Mouse (Mus musculus): ENCODE measurements around the gene Rad51b. TPM values are rescaled to one million over a fixed set of nuclear protein-coding genes. Genes with fewer than 3 reads are reported as not detected.

The Rad51b gene
- polyA plus RNA-seq, 1 experiment from 2014 or later, result 10.0 TPM

DNA sequence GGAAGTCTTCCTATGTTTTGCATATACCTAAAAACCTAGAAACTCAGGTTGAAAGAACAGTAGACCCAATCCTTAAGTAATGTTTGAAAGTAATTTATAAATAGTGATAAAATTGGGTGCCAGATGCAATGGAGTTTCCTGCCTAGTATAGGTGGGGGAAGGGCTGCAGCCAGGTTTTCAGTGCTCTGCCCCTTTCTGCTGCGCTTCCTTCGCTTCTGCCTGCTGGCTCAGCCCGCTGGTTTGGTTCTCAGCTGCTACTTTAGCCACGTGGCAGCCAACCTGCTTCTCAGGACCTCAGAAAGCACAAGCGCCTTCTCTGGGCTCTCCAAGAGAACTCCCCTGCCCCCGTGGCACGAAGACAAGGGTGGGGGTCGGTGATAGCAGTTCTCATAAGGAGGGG, 406.5 kb downstream of the Rad51b start:
- no peak overlapping the region for H3K4me3 ChIP-seq (ENCODE audit: low read depth, low read length)
- no peaks in the 10 kb centered on the region for H3K27me3 ChIP-seq (replicated peaks; ENCODE audit: control insufficient read depth, insufficient read depth, low read length)
- ATAC-seq (replicated peaks; ENCODE audit: low FRiP score, low TSS enrichment, low read depth), result no peak
- WGBS, result 54% methylated on average over 8 of the region's 8 CpGs
- no peak for DNase-seq (ENCODE audit: low spot score)
- no peak overlapping the region for H3K27ac ChIP-seq (ENCODE audit: low read depth)
- H3K9me3 ChIP-seq (ENCODE audit: control insufficient read depth, low read length), result no peaks in the 10 kb centered on the region
- H3K36me3 ChIP-seq (ENCODE audit: control insufficient read depth, insufficient read depth, low read length), result no peaks in the 10 kb centered on the region
- no peak overlapping the region for H3K4me2 ChIP-seq (ENCODE audit: low read length)
- no peak overlapping the region for H3K9ac ChIP-seq (ENCODE audit: low read length)
- peaks cover 37% of the 10 kb centered on the region for H3K4me1 ChIP-seq (replicated peaks; ENCODE audit: control insufficient read depth, insufficient read depth, low read length)

DNA sequence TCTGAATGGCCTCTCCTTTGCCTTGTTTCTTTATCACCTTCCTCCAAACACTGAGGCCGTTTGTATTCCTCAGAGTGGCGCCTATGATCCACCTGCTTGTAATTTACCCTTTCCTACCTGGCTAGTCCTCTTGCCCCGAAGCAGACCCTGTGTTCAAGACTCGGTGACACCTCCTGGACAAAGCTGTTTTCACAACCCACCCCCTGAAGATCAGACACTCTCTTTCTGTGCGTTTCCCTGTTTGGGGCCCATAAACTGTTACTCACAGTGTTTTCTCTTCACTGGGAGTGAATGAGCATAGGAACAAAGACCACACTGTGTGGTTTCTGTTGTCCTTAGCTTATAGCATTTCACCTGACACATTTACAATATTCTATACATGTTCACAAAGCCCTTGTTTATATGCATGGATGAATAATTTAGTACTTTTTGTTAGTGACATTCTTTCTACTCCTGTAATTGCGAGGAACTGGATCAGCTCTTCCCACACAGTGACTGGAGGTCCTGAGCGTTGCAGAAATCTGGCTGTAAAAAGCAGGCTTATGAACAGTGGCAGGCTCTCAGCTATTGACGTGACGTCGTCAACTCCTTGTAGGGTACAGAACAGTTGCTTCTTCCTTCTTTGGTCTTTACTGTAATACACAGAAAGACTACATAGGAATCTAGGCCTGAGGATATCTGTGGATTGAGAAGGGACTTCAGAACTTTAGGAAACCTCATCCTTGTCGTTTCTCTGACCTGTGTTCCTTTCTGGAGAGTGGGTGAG, 408.6 kb downstream of the Rad51b start:
- no peak overlapping the region for H3K9ac ChIP-seq (ENCODE audit: low read length)
- ATAC-seq (replicated peaks; ENCODE audit: low FRiP score, low TSS enrichment, low read depth) (no peak), DNase-seq (ENCODE audit: low spot score) (no peak)
- H3K9me3 ChIP-seq (ENCODE audit: control insufficient read depth, low read length), result no peaks in the 10 kb centered on the region
- H3K4me3 ChIP-seq (ENCODE audit: low read depth, low read length), result no peak overlapping the region
- H3K4me1 ChIP-seq (replicated peaks; ENCODE audit: control insufficient read depth, insufficient read depth, low read length), result peaks cover 50% of the 10 kb centered on the region
- no peaks in the 10 kb centered on the region for H3K27me3 ChIP-seq (replicated peaks; ENCODE audit: control insufficient read depth, insufficient read depth, low read length)
- H3K4me2 ChIP-seq (ENCODE audit: low read length), result no peak overlapping the region
- H3K27ac ChIP-seq (ENCODE audit: low read depth), result peak overlapping the region; percentile 75
- no peaks in the 10 kb centered on the region for H3K36me3 ChIP-seq (ENCODE audit: control insufficient read depth, insufficient read depth, low read length)
- WGBS, result 46% methylated on average over 11 of the region's 11 CpGs

DNA sequence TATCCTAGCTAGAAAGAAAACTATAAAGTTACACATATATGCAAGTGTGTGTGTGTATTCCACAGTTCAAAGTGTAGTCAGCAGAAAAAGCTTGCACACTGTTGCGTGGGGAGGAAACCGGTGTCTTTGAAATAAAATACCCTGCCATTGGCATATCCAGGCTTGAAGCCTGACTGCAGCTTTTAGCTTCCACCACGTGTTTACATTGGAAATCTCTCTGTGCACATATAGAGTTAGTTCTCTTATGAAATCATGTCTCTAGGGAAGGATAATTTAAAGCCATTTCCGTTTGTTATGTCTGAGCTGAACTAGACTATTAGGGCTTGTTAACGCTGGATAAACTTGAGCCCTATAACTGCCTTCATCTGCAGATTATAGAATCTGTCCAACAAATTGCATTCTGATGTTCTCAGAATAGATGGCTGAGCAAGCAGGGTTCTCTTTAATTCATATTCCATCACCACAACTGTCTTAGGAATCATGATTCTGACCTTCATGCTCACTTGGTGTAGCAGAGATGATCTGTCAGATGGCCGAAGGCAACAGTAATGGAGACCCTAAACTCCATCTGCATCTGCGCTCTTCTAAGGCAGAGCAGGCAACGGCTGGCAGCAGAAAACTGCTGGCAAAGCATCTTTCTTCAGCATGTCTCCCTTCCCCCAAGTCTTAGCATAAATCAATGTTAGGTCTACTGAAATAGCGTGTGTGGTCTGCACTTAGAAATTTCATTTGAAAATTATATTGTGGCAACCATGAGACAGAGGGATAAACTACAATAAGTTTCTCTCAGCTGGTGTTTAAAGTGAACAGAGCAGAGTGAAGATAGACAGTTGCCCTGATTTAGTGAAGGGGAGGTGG, 410.7 kb downstream of the Rad51b start:
- DNase-seq (ENCODE audit: low spot score) (no peak), ATAC-seq (replicated peaks; ENCODE audit: low FRiP score, low TSS enrichment, low read depth) (no peak)
- Histone ChIP-seq H3K4me2 (ENCODE audit: low read length) (no peak overlapping the region), H3K4me1 (replicated peaks; ENCODE audit: control insufficient read depth, insufficient read depth, low read length) (peaks cover 50% of the 10 kb centered on the region), H3K9me3 (ENCODE audit: control insufficient read depth, low read length) (no peaks in the 10 kb centered on the region), H3K27me3 (replicated peaks; ENCODE audit: control insufficient read depth, insufficient read depth, low read length) (no peaks in the 10 kb centered on the region), H3K27ac (ENCODE audit: low read depth) (peak overlapping the region; percentile 75), H3K36me3 (ENCODE audit: control insufficient read depth, insufficient read depth, low read length) (no peaks in the 10 kb centered on the region), H3K4me3 (ENCODE audit: low read depth, low read length) (no peak overlapping the region), H3K9ac (ENCODE audit: low read length) (no peak overlapping the region)
- whole genome bisulfite sequencing, result 35% methylated on average over 9 of the region's 9 CpGs

DNA sequence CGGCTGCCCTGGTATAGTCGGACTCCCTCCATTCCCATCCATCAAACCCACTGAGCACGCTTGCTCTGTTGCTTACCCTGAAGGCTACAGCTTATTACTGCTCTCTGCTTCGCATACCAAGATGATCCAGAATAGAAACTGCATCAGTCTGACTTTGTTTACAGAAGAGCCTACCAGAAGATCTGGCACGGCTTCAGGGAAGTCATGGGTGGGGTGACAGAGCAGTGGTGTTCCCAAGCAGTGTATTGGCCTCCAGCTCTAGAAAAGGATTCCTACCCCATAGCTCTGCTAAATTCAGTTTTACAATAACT, 411.3 kb downstream of the Rad51b start:
- Histone ChIP-seq H3K27me3 (replicated peaks; ENCODE audit: control insufficient read depth, insufficient read depth, low read length) (no peaks in the 10 kb centered on the region), H3K4me3 (ENCODE audit: low read depth, low read length) (no peak overlapping the region), H3K9ac (ENCODE audit: low read length) (no peak overlapping the region), H3K36me3 (ENCODE audit: control insufficient read depth, insufficient read depth, low read length) (no peaks in the 10 kb centered on the region), H3K9me3 (ENCODE audit: control insufficient read depth, low read length) (no peaks in the 10 kb centered on the region), H3K4me2 (ENCODE audit: low read length) (no peak overlapping the region), H3K4me1 (replicated peaks; ENCODE audit: control insufficient read depth, insufficient read depth, low read length) (peaks cover 49% of the 10 kb centered on the region), H3K27ac (ENCODE audit: low read depth) (peak overlapping the region; percentile 75)
- 39% methylated on average over 5 of the region's 5 CpGs for WGBS
- no peak for DNase-seq (ENCODE audit: low spot score)
- peak; percentile 48; the same call in 1 of the 2 replicates for ATAC-seq (replicated peaks; ENCODE audit: low FRiP score, low TSS enrichment, low read depth)

DNA sequence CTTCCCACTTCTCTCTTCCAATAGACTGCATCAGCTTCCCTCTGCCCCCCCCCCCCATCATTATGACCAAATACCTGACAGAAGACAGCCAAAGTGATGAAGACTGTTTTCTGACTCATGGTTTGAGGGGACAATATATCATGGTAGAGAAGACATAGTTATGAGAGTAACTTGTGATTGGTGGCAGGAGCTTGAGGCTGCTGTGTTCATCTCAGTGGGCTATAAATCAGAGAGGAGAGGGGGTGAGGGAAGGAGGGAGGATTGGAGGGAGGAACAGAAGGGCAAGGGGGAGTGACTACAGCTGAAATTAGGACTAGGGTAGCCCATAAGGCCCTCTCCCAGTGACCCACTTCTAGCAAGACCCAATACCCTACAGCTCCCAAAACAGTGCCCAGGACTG, 416.2 kb downstream of the Rad51b start:
- Histone ChIP-seq H3K27me3 (replicated peaks; ENCODE audit: control insufficient read depth, insufficient read depth, low read length) (no peaks in the 10 kb centered on the region), H3K27ac (ENCODE audit: low read depth) (no peak overlapping the region), H3K9ac (ENCODE audit: low read length) (no peak overlapping the region), H3K4me1 (replicated peaks; ENCODE audit: control insufficient read depth, insufficient read depth, low read length) (peaks cover 33% of the 10 kb centered on the region), H3K4me3 (ENCODE audit: low read depth, low read length) (no peak overlapping the region), H3K36me3 (ENCODE audit: control insufficient read depth, insufficient read depth, low read length) (no peaks in the 10 kb centered on the region), H3K4me2 (ENCODE audit: low read length) (no peak overlapping the region), H3K9me3 (ENCODE audit: control insufficient read depth, low read length) (no peaks in the 10 kb centered on the region)
- no peak for DNase-seq (ENCODE audit: low spot score)
- ATAC-seq (replicated peaks; ENCODE audit: low FRiP score, low TSS enrichment, low read depth), result no peak

DNA sequence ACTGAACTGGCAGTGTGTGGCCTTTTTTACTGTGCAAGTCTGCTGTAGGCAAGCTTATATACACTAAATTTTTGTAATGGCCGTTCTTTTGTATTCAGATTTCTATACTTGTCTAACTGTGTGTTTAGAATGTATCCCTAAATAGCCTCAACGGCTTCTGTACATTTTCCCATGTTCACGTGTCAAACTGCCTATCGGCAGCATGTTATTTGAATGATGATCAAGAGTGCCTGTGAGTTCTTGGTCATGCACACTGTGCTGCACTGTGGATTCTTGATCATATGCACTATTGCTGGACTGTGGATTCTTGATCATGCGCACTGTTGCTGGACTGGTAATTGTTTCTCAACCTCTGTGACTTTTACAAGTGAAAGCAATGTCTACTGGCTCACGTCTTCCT, 417.4 kb downstream of the Rad51b start:
- ATAC-seq (replicated peaks; ENCODE audit: low FRiP score, low TSS enrichment, low read depth), result no peak
- no peak overlapping the region for H3K4me2 ChIP-seq (ENCODE audit: low read length)
- no peak overlapping the region for H3K27ac ChIP-seq (ENCODE audit: low read depth)
- H3K9ac ChIP-seq (ENCODE audit: low read length), result no peak overlapping the region
- no peaks in the 10 kb centered on the region for H3K27me3 ChIP-seq (replicated peaks; ENCODE audit: control insufficient read depth, insufficient read depth, low read length)
- 67% methylated on average over 6 of the region's 6 CpGs for WGBS
- no peaks in the 10 kb centered on the region for H3K36me3 ChIP-seq (ENCODE audit: control insufficient read depth, insufficient read depth, low read length)
- H3K4me3 ChIP-seq (ENCODE audit: low read depth, low read length), result no peak overlapping the region
- H3K4me1 ChIP-seq (replicated peaks; ENCODE audit: control insufficient read depth, insufficient read depth, low read length), result peaks cover 25% of the 10 kb centered on the region
- H3K9me3 ChIP-seq (ENCODE audit: control insufficient read depth, low read length), result no peaks in the 10 kb centered on the region
- DNase-seq (ENCODE audit: low spot score), result peak; percentile 44

DNA sequence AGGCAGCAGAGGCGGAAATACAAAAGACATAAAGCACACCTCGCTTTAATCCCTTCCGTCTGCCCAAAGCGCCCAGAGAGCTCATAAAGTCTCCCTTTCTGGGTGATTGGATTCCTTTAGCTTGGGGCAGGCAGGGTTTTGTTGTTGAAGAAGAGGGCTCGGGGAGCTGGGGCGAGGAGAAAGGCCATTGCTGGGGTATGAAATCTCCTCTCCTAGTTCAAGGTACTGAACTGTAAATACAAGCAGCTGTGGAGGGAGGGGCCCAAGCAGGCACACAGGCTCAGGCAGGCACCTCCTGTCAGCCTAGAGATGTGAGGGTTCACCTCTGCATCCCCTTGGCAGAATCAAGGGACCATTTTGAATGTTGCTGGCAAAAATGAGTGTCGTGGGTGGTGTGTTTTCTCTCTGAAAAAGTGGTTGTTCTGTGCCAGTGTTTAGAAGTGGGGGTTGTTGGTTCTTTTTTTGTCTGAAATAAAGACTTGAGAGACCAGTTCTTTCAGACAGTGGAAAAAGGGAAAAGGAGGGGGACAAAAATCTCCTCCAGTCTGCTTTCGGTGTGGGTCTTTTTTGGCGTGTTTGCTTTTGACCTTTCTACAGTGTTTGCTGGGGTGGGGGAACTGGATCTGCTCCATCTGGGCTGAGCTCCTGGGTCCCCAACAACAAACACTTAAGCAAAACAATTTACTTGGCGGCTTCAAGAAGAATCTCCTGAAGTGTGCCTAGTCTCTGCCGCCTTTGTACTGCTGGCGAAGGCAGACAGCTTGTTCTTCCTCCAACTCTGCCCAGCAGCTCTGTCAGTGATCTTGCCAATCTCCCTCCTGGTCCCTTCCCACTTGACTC, 418.6 kb downstream of the Rad51b start:
- H3K4me1 ChIP-seq (replicated peaks; ENCODE audit: control insufficient read depth, insufficient read depth, low read length), result peaks cover 25% of the 10 kb centered on the region
- no peaks in the 10 kb centered on the region for H3K27me3 ChIP-seq (replicated peaks; ENCODE audit: control insufficient read depth, insufficient read depth, low read length)
- ATAC-seq (replicated peaks; ENCODE audit: low FRiP score, low TSS enrichment, low read depth) (no peak), DNase-seq (ENCODE audit: low spot score) (peak; percentile 53)
- H3K9ac ChIP-seq (ENCODE audit: low read length), result 0 out of 2 replicates have a peak overlapping the region, but pooled peaks have one; percentile 10
- 36% methylated on average over 12 of the region's 12 CpGs for WGBS
- H3K4me2 ChIP-seq (ENCODE audit: low read length), result peak overlapping the region; percentile 26; the same call in 1 of the 2 replicates
- no peak overlapping the region for H3K4me3 ChIP-seq (ENCODE audit: low read depth, low read length)
- H3K27ac ChIP-seq (ENCODE audit: low read depth), result peak overlapping the region; percentile 47; the same call in 1 of the 2 replicates
- H3K9me3 ChIP-seq (ENCODE audit: control insufficient read depth, low read length), result no peaks in the 10 kb centered on the region
- no peaks in the 10 kb centered on the region for H3K36me3 ChIP-seq (ENCODE audit: control insufficient read depth, insufficient read depth, low read length)

DNA sequence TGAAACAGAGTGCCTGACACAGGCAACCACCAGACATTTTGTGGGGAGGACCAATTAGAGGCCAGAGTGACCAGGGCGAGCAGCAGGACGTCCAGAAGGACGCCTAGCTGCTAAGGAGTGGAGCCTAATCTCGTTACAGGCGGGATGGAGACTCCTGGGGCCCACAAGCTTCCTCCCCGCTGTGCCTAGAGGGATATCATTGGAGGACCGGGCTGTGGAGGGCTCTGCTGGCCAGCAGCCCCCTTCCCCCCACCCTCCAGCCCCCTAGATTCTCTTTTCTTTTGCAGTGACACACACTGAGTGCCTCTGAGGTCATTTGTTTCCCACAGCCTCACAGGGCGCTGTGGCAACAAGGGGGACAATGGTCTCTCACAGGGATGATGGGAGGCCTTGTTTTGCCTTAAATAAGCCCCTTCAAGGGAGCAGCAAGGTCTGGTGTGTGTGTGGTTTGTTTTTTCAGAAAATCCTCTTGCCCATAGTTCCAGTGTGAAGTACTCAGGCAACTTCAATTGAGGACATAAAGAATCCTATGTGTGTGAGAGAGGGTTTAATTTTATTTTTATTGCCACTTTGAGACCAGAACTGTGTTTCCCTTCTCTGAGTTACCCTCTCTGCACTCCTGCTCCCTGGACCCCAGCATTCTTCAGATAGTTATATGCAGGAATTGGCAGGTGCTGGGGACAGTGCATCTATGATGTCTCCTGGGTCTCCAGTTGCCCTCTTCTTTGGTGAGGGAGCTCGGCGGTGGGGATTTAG, 422.2 kb downstream of the Rad51b start:
- Histone ChIP-seq H3K4me1 (replicated peaks; ENCODE audit: control insufficient read depth, insufficient read depth, low read length) (peaks cover 25% of the 10 kb centered on the region), H3K4me2 (ENCODE audit: low read length) (no peak overlapping the region), H3K4me3 (ENCODE audit: low read depth, low read length) (no peak overlapping the region), H3K9ac (ENCODE audit: low read length) (no peak overlapping the region), H3K36me3 (ENCODE audit: control insufficient read depth, insufficient read depth, low read length) (no peaks in the 10 kb centered on the region), H3K27ac (ENCODE audit: low read depth) (no peak overlapping the region; the same call in 1 of the 2 replicates), H3K27me3 (replicated peaks; ENCODE audit: control insufficient read depth, insufficient read depth, low read length) (no peaks in the 10 kb centered on the region), H3K9me3 (ENCODE audit: control insufficient read depth, low read length) (no peaks in the 10 kb centered on the region)
- ATAC-seq (replicated peaks; ENCODE audit: low FRiP score, low TSS enrichment, low read depth) (peak; percentile 75), DNase-seq (ENCODE audit: low spot score) (peak; percentile 51)
- 55% methylated on average over 10 of the region's 10 CpGs for WGBS
